Mouse (Mus musculus) ES-E14 (cell line): ENCODE data around the gene Gnmt. TPM values are rescaled to one million over a fixed set of nuclear protein-coding genes. Genes with fewer than 3 reads are reported as not detected.

Source experiments
- DNase-seq: peaks from one replicate; pipeline ENCODE4 v3.0.0-alpha.2; 2013; ENCODE audit warnings: low read depth, low spot score
- H3K27ac ChIP-seq: 2 replicates; pipeline ENCODE4 v1.5.1; 2012; ENCODE audit warnings: low read depth, mild to moderate bottlenecking, low read length, moderate library complexity, mixed read lengths; ENCODE audit not compliant: poor library complexity, insufficient read depth, severe bottlenecking
- H3K36me3 ChIP-seq: 2 replicates; pipeline ENCODE4 v1.6.1; 2012; ENCODE audit warnings: mild to moderate bottlenecking, low read length, moderate library complexity, mixed read lengths; ENCODE audit not compliant: control insufficient read depth, poor library complexity, insufficient read depth, severe bottlenecking
- H3K4me1 ChIP-seq, 2 experiments: fragments of 150-350 bp in 1 of 2; sonication (generic) in 1 of 2; 2 replicates each; pipeline ENCODE4 v1.6.1; 2012; ENCODE audit warnings: low read length in 2 of 2, mild to moderate bottlenecking in 1 of 2, mixed read lengths in 1 of 2; ENCODE audit not compliant: control insufficient read depth in 2 of 2, insufficient read depth in 2 of 2, poor library complexity in 1 of 2
- H3K4me3 ChIP-seq, 2 experiments: fragments of 150-350 bp in 1 of 2; sonication (generic) in 1 of 2; 2 replicates each; pipeline ENCODE4 v1.5.1; 2012; ENCODE audit warnings: low read length in 2 of 2, low read depth in 1 of 2, mild to moderate bottlenecking in 1 of 2, mixed read lengths in 1 of 2; ENCODE audit not compliant: insufficient read depth in 1 of 2, poor library complexity in 1 of 2, severe bottlenecking in 1 of 2
- H3K9ac ChIP-seq: 2 replicates; pipeline ENCODE4 v1.6.1; 2012; ENCODE audit warnings: low read depth, mild to moderate bottlenecking, low read length, mixed read lengths; ENCODE audit not compliant: poor library complexity, insufficient read depth, severe bottlenecking
- H3K9me3 ChIP-seq: fragments of 150-350 bp; sonication (generic); 2 replicates; pipeline ENCODE4 v1.6.1; 2012; ENCODE audit warnings: low read depth, mild to moderate bottlenecking, low read length; ENCODE audit not compliant: control insufficient read depth, insufficient read depth
- CHD2 ChIP-seq: IDR thresholded peaks from 2 replicates; pipeline ENCODE4 v1.6.1; 2014; ENCODE audit warnings: mild to moderate bottlenecking, low read depth, low read length, inconsistent platforms
- HCFC1 ChIP-seq: IDR thresholded peaks from 2 replicates; pipeline ENCODE4 v1.6.1; 2012; ENCODE audit warnings: low read length, inconsistent platforms, borderline replicate concordance; ENCODE audit not compliant: insufficient read depth
- MAFK ChIP-seq: IDR thresholded peaks from 2 replicates; pipeline ENCODE4 v1.6.1; 2014; ENCODE audit warnings: mild to moderate bottlenecking, low read depth, low read length, inconsistent platforms; ENCODE audit not compliant: insufficient read depth
- ZC3H11A ChIP-seq: IDR thresholded peaks from 2 replicates; pipeline ENCODE4 v1.6.1; 2012; ENCODE audit warnings: low read depth, mild to moderate bottlenecking, inconsistent platforms, low read length, borderline replicate concordance
- ZNF384 ChIP-seq: IDR thresholded peaks from 2 replicates; pipeline ENCODE4 v1.6.1; 2012; ENCODE audit warnings: low read depth, low read length, inconsistent platforms
- in situ Hi-C, 2 experiments: fragments of 600-800 bp; cut with MboI; formaldehyde crosslinking; loops; one replicate each; pipeline ENCODE4 v1.15.1; 2025; ENCODE audit warnings: low sequenced_read_pairs in 2 of 2, inconsistent platforms in 1 of 2; ENCODE audit not compliant: unreplicated experiment in 2 of 2
- total RNA-seq: library from RNA; depleted of rRNA; stranded (reverse); fragments of 300-350 nt; gene quantifications from 2 replicates; pipeline ENCODE4 v1.2.3, GENCODE M21; 2012

Gene Gnmt
- total RNA-seq, 1 experiment: 1.2 TPM

DNA sequence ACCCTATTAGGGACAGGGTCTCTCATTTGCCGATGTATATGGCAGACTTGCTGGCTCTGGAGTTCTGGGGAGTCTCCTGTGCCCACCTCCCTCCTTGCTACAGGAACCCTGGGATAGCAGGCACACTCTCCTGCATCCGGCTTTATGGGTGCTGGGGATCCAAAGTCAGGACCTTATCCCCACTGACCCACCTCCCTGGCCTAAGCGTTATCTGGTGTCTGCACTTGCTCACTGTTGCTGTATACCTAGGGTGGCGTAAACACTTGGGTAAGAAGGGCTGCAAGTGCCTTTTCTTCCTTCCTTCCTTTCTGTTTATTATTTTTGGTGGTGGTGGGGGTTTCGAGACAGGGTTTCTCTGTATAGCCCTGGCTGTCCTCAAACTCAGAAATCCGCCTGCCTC lies 12.3 kb upstream of the Gnmt start:
- TF ChIP-seq MAFK: no peak
- TF ChIP-seq ZNF384: no peak
- TF ChIP-seq CHD2: no peak
- TF ChIP-seq HCFC1: no peak
- TF ChIP-seq ZC3H11A: no peak
- DNase-seq: no peak
- H3K9ac ChIP-seq: no peak overlapping the region
- H3K9me3 ChIP-seq: no peaks in the 10 kb centered on the region
- in situ Hi-C loops: no loop called here
- no peak overlapping the region for H3K4me3 ChIP-seq
- H3K27ac ChIP-seq: no peak overlapping the region
- peaks cover 0 to 3% of the 10 kb centered on the region in 2 experiments; a peak in 1 of 4 replicates for H3K4me1 ChIP-seq
- H3K36me3 ChIP-seq: peaks cover 16% of the 10 kb centered on the region; the same call in 1 of the 2 replicates

DNA sequence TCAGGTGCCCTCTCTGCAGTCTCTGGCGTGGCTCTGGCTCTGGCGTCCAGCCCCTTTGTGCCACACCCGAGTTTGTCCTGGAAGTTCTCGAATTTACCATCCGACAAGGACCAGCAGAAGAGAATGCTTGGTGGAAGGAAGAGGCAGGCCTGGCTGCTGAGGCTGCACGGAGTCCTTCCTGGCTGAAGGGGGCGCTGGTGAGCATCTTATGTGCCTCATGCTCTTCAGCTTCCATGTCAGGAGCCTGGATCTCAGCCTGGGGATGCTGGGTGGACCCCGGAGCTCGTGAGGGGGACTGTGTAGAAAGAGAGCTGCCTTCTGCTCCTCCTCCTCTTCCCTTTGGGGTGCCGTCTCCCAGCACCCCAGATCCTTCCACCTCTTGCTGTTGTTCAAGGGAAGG lies 7.2 kb upstream of the Gnmt start:
- no peak overlapping the region for H3K4me3 ChIP-seq
- H3K27ac ChIP-seq: no peak overlapping the region
- peaks cover 0 to 3% of the 10 kb centered on the region in 2 experiments; a peak in 1 of 4 replicates for H3K4me1 ChIP-seq
- DNase-seq: peak; percentile 77
- in situ Hi-C loops: no loop called here
- no peaks in the 10 kb centered on the region for H3K9me3 ChIP-seq
- H3K36me3 ChIP-seq: peaks cover 4% of the 10 kb centered on the region; the same call in 1 of the 2 replicates
- TF ChIP-seq CHD2: no peak
- TF ChIP-seq MAFK: no peak
- no peak for TF ChIP-seq HCFC1
- no peak for TF ChIP-seq ZNF384
- no peak for TF ChIP-seq ZC3H11A
- no peak overlapping the region for H3K9ac ChIP-seq

DNA sequence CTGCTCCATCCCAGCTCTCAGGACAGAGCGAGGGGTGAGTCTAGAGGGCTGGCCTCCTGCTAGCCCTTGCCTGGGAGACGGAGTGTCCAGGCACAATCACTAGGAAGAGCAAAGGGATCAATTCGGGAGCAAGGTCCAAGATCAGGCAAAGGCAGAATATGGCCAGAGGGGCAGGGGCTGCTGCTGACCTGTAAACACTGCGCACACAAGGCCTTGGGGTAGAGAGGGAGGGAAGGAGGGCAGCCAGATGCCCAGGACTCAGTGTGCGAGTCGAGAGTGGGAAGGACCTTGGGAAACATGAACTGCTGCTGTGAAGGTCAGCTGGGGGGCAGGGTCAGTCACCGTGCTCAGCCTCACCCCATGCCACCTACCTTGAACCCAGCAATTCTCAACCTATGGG lies 6.3 kb upstream of the Gnmt start:
- no peak overlapping the region for H3K9ac ChIP-seq
- H3K9me3 ChIP-seq: no peaks in the 10 kb centered on the region
- in situ Hi-C loops: no loop called here
- H3K4me1 ChIP-seq: peaks cover 0 to 3% of the 10 kb centered on the region in 2 experiments; a peak in 1 of 4 replicates
- H3K36me3 ChIP-seq: peaks cover 4% of the 10 kb centered on the region; the same call in 1 of the 2 replicates
- no peak overlapping the region for H3K27ac ChIP-seq
- no peak overlapping the region for H3K4me3 ChIP-seq
- no peak for DNase-seq
- TF ChIP-seq CHD2 (no peak), ZNF384 (no peak), ZC3H11A (no peak), HCFC1 (no peak), MAFK (no peak)

DNA sequence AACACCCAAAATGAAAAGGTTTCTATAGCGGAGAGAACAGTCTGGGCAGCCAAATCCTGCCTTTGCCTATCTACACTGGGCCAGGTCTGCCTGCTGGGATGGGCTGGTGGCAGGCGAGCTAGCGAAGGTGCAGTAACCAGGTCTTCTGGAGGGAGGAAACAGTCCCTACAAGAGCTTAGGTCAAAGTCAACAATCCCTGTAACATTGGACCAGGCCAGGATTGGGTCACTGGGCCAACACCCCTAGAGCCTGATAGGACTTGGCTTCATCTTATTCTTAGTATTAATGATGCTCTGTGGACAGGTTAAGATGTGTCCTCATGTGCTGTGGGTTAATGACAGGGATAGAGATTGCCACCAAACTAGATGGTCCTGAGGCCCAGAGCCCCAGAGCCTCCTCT lies 5.1 kb upstream of the Gnmt start:
- no peak overlapping the region for H3K27ac ChIP-seq

DNA sequence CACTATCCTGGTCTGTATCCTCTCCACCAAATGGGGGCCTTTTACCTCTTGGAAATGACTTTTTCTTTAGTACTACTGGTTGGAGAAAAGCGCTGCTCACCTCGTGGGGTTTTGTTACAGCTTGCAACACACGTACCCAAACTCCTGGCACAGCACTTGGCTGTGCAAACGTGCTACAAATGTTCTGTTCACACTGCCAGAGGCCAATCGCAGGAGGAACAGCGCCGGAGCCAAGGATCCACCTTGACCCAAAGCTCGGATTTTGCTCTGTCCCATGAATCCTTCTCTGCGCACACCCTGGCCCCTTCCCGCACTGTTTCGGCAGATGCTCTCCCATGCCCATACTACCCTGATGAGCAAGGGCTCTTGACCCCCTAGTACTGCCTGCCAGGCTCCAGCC lies 472 bp downstream of the Gnmt start:
- Histone ChIP-seq H3K9ac (peak overlapping the region; percentile 8; the same call in 1 of the 2 replicates), H3K4me3 (peak overlapping the region; percentile 61 to 86), H3K36me3 (peaks cover 2% of the 10 kb centered on the region; the same call in 1 of the 2 replicates), H3K27ac (no peak overlapping the region), H3K4me1 (peaks cover 0 to 2% of the 10 kb centered on the region in 2 experiments; a peak in 2 of 4 replicates), H3K9me3 (no peaks in the 10 kb centered on the region)
- no peak for DNase-seq
- TF ChIP-seq ZNF384 (no peak), HCFC1 (no peak), ZC3H11A (no peak), CHD2 (no peak), MAFK (no peak)
- in situ Hi-C loops: no loop called here

More for the DNA sequence above, 5.1 kb upstream of the Gnmt start:
- TF ChIP-seq ZC3H11A (no peak), CHD2 (no peak), MAFK (no peak), ZNF384 (no peak), HCFC1 (no peak)
- H3K4me1 ChIP-seq: peaks cover 2 to 3% of the 10 kb centered on the region in 2 experiments; a peak in 2 of 4 replicates
- no peaks in the 10 kb centered on the region for H3K9me3 ChIP-seq
- in situ Hi-C loops: no loop called here
- H3K36me3 ChIP-seq: peaks cover 4% of the 10 kb centered on the region; the same call in 1 of the 2 replicates
- no peak overlapping the region for H3K9ac ChIP-seq
- DNase-seq: no peak
- H3K4me3 ChIP-seq: no peak overlapping the region
